Mouse (Mus musculus): ENCODE data around the gene Kdm8.

- TF ChIP-seq ZMIZ1 (IDR thresholded peaks at IDR 0.05; ENCODE audit: low read depth, low read length): no peak
- no peak for TF ChIP-seq CTCF (IDR thresholded peaks at IDR 0.05 in 2 of 3, conservative IDR thresholded peaks at IDR 0.05 in 1 of 3; ENCODE audit: control insufficient read depth in 1 of 3, insufficient read depth in 1 of 3, low read depth in 2 of 3, low read length in 3 of 3, poor library complexity in 1 of 3, severe bottlenecking in 1 of 3)
- no peak for TF ChIP-seq KAT2A (conservative IDR thresholded peaks at IDR 0.05; ENCODE audit: low read depth, low read length)
- no peak for TF ChIP-seq POLR2A (IDR thresholded peaks at IDR 0.05; ENCODE audit: control insufficient read depth in 1 of 2, insufficient read depth in 1 of 2, low read depth in 1 of 2, low read length in 2 of 2, poor library complexity in 1 of 2)
- TF ChIP-seq TAL1 (IDR thresholded peaks at IDR 0.05; ENCODE audit: low read length): no peak
- no peak for TF ChIP-seq SMC3 (IDR thresholded peaks at IDR 0.05; ENCODE audit: low read depth, low read length)
- no peak for TF ChIP-seq GATA1 (IDR thresholded peaks at IDR 0.05; ENCODE audit: low read depth, low read length)
- TF ChIP-seq USF1 (IDR thresholded peaks at IDR 0.05; ENCODE audit: low read depth, low read length): no peak
- no peak for TF ChIP-seq JUND (IDR thresholded peaks at IDR 0.05; ENCODE audit: low read depth, low read length)
- TF ChIP-seq POLR2AphosphoS5 (IDR thresholded peaks at IDR 0.05; ENCODE audit: borderline replicate concordance, low read depth, low read length): no peak
- no peak for TF ChIP-seq MAX (IDR thresholded peaks at IDR 0.05; ENCODE audit: low read length)
Measured at GRCm38 (mm10) chr7:125470901-125471300, 26.4 kb downstream of the Kdm8 start.

Measured in MEL (cell line).